Mouse (Mus musculus): ENCODE data around the gene Lrrc32. TPM values are rescaled to one million over a fixed set of nuclear protein-coding genes. Genes with fewer than 3 reads are reported as not detected.
A peak's percentile ranks its signal among the peaks of the same experiment; 100 is the strongest.

The Lrrc32 gene
- total and polyA plus RNA-seq, 2 experiments, result 1.5 to 5.2 TPM

DNA sequence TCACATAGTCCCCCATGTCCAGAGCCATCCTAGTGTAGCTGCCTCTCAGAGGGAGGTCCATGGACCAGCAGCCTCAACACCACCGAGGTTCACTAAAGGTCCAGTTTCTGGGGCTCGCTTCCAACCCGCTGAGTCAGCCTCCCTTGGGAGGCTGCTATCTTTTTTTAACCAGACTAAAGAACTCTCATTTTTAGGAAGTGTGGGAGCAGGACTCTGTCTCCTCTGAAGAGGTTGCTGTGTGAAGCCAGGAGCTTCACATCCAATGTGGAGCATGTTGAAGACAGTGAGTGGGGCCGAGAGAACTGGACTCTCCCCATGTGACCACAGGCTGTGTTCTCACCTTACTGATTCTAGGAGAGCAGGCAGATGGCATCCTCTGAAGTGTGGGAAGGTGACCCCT, 3.6 kb upstream of the Lrrc32 start:
- peaks cover 2% of the 10 kb centered on the region; the same call in 1 of the 2 replicates for H3K4me1 ChIP-seq (ENCODE audit: control insufficient read depth, insufficient read depth, low read length)
- no peak overlapping the region for H3K9ac ChIP-seq (ENCODE audit: low read depth, low read length)
- H3K4me3 ChIP-seq (ENCODE audit: insufficient read depth, low read depth, low read length), result no peak overlapping the region
- no peak overlapping the region for H3K27ac ChIP-seq (replicated peaks; ENCODE audit: insufficient read depth, low read depth, low read length)
- DNase-seq (ENCODE audit: extremely low read depth, low read depth, low spot score), result no peak
- TF ChIP-seq POLR2A (IDR thresholded peaks at IDR 0.05; ENCODE audit: extremely low read depth, insufficient read depth, low read length) (no peak), CTCF (IDR thresholded peaks at IDR 0.05; ENCODE audit: low read depth, low read length) (no peak)
- peaks cover 3% of the 10 kb centered on the region; the same call in 1 of the 2 replicates for H3K27me3 ChIP-seq (ENCODE audit: control insufficient read depth, insufficient read depth, low read length)
- no peaks in the 10 kb centered on the region for H3K36me3 ChIP-seq (ENCODE audit: control insufficient read depth, insufficient read depth, low read length)
- WGBS, result 76% methylated on average over 4 of the region's 4 CpGs
- peaks cover 5% of the 10 kb centered on the region; the same call in 1 of the 2 replicates for H3K79me2 ChIP-seq (ENCODE audit: control insufficient read depth, insufficient read depth, low read length)

DNA sequence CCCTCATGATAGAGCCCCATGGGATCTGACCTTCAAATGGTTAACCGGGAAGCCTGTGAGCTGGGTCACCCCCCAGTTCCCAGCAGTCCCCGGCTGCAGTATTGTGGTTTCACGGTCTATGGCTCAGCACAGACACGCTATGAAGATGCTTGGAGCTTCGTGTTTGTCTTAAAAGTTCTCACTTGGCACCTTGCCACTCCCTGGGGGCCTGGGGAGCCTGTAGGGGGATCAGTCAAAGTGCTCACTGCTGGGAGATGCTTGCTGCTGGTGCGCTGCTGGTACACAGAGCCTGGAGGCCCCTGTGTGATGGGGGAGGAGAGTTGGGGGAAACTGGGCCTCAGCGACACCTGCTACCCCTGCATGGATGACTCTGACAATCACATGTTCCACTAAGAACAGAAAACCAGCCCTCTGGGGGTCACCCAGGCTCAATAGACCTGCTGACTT, 2.6 kb upstream of the Lrrc32 start:
- no peak overlapping the region for H3K4me3 ChIP-seq (ENCODE audit: insufficient read depth, low read depth, low read length)
- WGBS, result 80% methylated on average over 7 of the region's 7 CpGs
- DNase-seq (ENCODE audit: extremely low read depth, low read depth, low spot score), result no peak
- H3K9ac ChIP-seq (ENCODE audit: low read depth, low read length), result no peak overlapping the region
- peaks cover 5% of the 10 kb centered on the region; the same call in 1 of the 2 replicates for H3K79me2 ChIP-seq (ENCODE audit: control insufficient read depth, insufficient read depth, low read length)
- no peak overlapping the region for H3K27ac ChIP-seq (replicated peaks; ENCODE audit: insufficient read depth, low read depth, low read length)
- peaks cover 3% of the 10 kb centered on the region; the same call in 1 of the 2 replicates for H3K27me3 ChIP-seq (ENCODE audit: control insufficient read depth, insufficient read depth, low read length)
- no peaks in the 10 kb centered on the region for H3K36me3 ChIP-seq (ENCODE audit: control insufficient read depth, insufficient read depth, low read length)
- TF ChIP-seq POLR2A (IDR thresholded peaks at IDR 0.05; ENCODE audit: extremely low read depth, insufficient read depth, low read length), result no peak
- TF ChIP-seq CTCF (IDR thresholded peaks at IDR 0.05; ENCODE audit: low read depth, low read length), result no peak
- H3K4me1 ChIP-seq (ENCODE audit: control insufficient read depth, insufficient read depth, low read length), result peaks cover 2% of the 10 kb centered on the region; the same call in 1 of the 2 replicates

DNA sequence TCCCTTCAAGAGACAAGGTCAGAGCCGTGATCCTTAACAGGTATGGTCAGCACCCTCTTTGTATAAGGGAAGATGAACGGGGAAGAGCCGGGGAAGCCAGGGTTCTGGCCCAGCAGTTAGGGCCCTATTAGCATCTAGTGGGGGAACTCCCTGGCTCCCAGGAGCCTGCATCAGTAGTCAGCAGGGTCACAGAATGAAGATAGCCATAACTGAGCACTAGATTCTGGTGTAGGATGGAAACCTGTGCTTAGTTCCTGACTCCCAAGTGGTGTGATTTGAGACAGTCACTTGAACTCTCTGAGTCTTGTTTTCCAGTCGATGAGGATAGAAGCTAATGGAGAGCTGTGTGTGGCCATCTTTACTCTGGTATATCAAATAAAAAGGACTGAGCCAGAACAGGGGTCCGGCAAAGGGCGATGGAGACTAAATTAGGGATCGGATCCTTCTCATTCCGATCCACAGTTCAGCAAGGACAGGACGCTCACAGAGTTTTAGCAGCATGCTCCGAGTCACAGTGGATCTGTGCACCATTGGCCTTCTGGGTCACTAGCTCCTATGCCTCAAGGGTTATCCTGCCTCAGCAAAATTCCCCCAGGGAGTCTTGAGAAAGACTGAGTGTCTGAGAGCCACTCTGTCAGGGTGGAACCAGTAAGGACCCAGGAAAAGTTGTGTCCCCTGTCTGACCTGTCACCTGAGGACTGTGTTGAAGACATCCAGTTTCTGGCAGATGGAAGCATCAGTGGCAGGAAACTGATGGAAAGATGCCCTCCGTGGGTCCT, 1.7 kb upstream of the Lrrc32 start:
- peaks cover 5% of the 10 kb centered on the region; the same call in 1 of the 2 replicates for H3K79me2 ChIP-seq (ENCODE audit: control insufficient read depth, insufficient read depth, low read length)
- H3K27me3 ChIP-seq (ENCODE audit: control insufficient read depth, insufficient read depth, low read length), result peaks cover 3% of the 10 kb centered on the region; the same call in 1 of the 2 replicates
- H3K36me3 ChIP-seq (ENCODE audit: control insufficient read depth, insufficient read depth, low read length), result no peaks in the 10 kb centered on the region
- no peak overlapping the region for H3K9ac ChIP-seq (ENCODE audit: low read depth, low read length)
- no peak overlapping the region for H3K4me3 ChIP-seq (ENCODE audit: insufficient read depth, low read depth, low read length)
- TF ChIP-seq POLR2A (IDR thresholded peaks at IDR 0.05; ENCODE audit: extremely low read depth, insufficient read depth, low read length) (no peak), CTCF (IDR thresholded peaks at IDR 0.05; ENCODE audit: low read depth, low read length) (no peak)
- peaks cover 2% of the 10 kb centered on the region; the same call in 1 of the 2 replicates for H3K4me1 ChIP-seq (ENCODE audit: control insufficient read depth, insufficient read depth, low read length)
- no peak for DNase-seq (ENCODE audit: extremely low read depth, low read depth, low spot score)
- H3K27ac ChIP-seq (replicated peaks; ENCODE audit: insufficient read depth, low read depth, low read length), result no peak overlapping the region
- WGBS, result 91% methylated on average over 11 of the region's 11 CpGs

DNA sequence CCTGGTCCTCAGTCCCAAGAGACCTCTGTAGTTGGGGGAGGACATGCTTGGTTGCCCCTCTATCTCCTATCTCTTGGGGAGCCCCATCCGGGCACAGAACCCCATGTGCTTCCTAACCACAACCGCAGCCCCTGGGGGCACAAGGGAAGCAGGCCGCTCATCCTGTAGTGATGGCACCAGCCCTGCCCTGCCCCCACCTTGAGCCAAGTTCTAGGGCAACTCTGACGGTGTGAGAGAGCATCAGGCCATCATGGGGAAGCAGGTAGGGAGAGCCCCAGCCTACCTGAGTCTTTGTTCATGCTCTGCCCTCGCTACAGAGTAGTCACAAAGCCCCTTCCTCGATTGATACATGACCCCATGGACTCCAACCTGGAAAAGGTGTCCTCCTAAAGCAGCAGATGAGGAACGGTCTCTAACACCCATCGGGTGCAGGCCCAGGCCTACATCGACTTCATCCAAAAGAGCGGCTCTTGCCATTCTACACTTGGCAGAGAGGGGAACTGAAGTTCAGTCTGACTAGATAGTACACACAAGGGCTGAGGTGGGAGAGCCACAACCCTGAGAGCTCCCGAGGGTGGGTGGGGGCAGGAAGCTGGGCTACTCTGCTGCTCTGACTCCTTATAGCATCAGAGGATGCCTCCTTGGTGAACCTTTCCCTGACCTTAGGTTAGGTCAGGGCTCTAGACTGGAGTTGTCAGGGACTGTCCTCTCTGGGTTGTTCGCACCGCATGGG, 519 bp upstream of the Lrrc32 start:
- H3K4me1 ChIP-seq (ENCODE audit: control insufficient read depth, insufficient read depth, low read length), result no peaks in the 10 kb centered on the region
- H3K4me3 ChIP-seq (ENCODE audit: insufficient read depth, low read depth, low read length), result no peak overlapping the region
- DNase-seq (ENCODE audit: extremely low read depth, low read depth, low spot score), result no peak
- H3K27ac ChIP-seq (replicated peaks; ENCODE audit: insufficient read depth, low read depth, low read length), result no peak overlapping the region
- WGBS, result 81% methylated on average over 13 of the region's 13 CpGs
- H3K36me3 ChIP-seq (ENCODE audit: control insufficient read depth, insufficient read depth, low read length), result no peaks in the 10 kb centered on the region
- H3K9ac ChIP-seq (ENCODE audit: low read depth, low read length), result no peak overlapping the region
- H3K27me3 ChIP-seq (ENCODE audit: control insufficient read depth, insufficient read depth, low read length), result peaks cover 3% of the 10 kb centered on the region; the same call in 1 of the 2 replicates
- no peak for TF ChIP-seq POLR2A (IDR thresholded peaks at IDR 0.05; ENCODE audit: extremely low read depth, insufficient read depth, low read length)
- TF ChIP-seq CTCF (IDR thresholded peaks at IDR 0.05; ENCODE audit: low read depth, low read length), result no peak
- H3K79me2 ChIP-seq (ENCODE audit: control insufficient read depth, insufficient read depth, low read length), result peaks cover 5% of the 10 kb centered on the region; the same call in 1 of the 2 replicates

DNA sequence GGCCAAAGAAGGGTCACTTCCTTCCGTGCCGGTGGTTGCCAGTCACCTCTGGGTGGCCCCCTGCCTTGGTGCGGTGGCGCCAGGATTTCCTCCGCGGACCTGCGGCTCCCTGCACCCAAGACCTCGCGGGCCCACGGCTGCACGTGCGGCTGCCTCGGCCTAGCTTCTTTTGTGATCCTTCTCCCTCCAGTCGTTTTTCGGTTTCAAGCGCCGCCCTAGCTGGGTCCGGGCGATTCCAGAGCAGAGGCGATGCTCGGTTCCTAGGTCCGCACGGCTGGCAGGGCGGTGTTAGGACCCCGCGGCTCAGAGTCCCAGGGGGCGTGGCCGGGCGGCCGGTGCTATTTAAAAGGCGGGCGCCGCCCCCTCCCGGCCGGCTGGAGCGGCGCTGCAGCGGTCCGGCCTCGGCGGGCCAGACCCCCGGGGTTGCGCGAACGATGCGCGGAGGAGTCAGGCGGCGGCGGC, 571 bp downstream of the Lrrc32 start:
- Histone ChIP-seq H3K79me2 (ENCODE audit: control insufficient read depth, insufficient read depth, low read length) (peaks cover 5% of the 10 kb centered on the region; the same call in 1 of the 2 replicates), H3K4me3 (ENCODE audit: insufficient read depth, low read depth, low read length) (peak overlapping the region; percentile 64), H3K27ac (replicated peaks; ENCODE audit: insufficient read depth, low read depth, low read length) (peak overlapping the region; percentile 65), H3K36me3 (ENCODE audit: control insufficient read depth, insufficient read depth, low read length) (no peaks in the 10 kb centered on the region), H3K27me3 (ENCODE audit: control insufficient read depth, insufficient read depth, low read length) (peaks cover 3% of the 10 kb centered on the region; the same call in 1 of the 2 replicates), H3K4me1 (ENCODE audit: control insufficient read depth, insufficient read depth, low read length) (0 out of 2 replicates have a peak, but pooled peaks cover 2% of the 10 kb centered on the region), H3K9ac (ENCODE audit: low read depth, low read length) (peak overlapping the region; percentile 83)
- DNase-seq (ENCODE audit: extremely low read depth, low read depth, low spot score), result no peak
- TF ChIP-seq POLR2A (IDR thresholded peaks at IDR 0.05; ENCODE audit: extremely low read depth, insufficient read depth, low read length) (peak; percentile 45; the same call in 1 of the 2 replicates), CTCF (IDR thresholded peaks at IDR 0.05; ENCODE audit: low read depth, low read length) (no peak; the same call in 1 of the 2 replicates)
- WGBS, result 3% methylated on average over 49 of the region's 50 CpGs

Measured in liver, adult 2 months (tissue).